Mouse (Mus musculus) lung, adult 2 months (tissue): ENCODE data around the gene Gm10160.

Experiments
- CTCF ChIP-seq: fragments of 200-500 bp; IDR thresholded peaks from 2 replicates; pipeline ENCODE4 v1.5.1; 2011; ENCODE audit warnings: mild to moderate bottlenecking, low read length, control low read depth; ENCODE audit not compliant: insufficient read depth
- POLR2A ChIP-seq: fragments of 200-500 bp; IDR thresholded peaks from 2 replicates; pipeline ENCODE4 v1.6.1; 2011; ENCODE audit warnings: low read depth, mild to moderate bottlenecking, control low read depth, low read length, borderline replicate concordance; ENCODE audit errors: extremely low read depth

DNA sequence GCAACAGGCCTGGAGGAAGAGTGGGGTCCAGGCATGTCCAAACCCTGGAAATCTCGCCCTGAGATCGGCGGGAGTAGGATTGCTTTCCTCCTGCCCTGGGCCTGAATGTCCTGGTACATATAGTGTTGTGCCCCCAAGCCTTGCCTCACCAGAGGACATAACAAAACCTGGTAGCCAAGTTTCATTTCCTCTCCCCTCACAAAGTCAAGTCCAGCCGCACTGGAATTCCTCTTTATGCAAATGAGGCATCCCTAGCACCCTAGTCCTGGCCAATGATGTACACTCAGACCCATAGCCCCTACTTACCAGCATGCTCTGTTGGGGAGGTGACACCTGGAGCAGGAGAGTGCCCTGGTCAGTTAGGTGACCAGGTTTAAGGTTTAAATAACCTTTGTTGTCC, 627 bp upstream of the Gm10160 start:
- TF ChIP-seq CTCF, result no peak
- TF ChIP-seq POLR2A, result no peak
